Mouse (Mus musculus): ENCODE results near the gene Strip2. TPM values are rescaled to one million over a fixed set of nuclear protein-coding genes. Genes with fewer than 3 reads are reported as not detected.

The Strip2 gene
- polyA plus RNA-seq, 1 experiment from 2014 or later, result 0.62 TPM

DNA sequence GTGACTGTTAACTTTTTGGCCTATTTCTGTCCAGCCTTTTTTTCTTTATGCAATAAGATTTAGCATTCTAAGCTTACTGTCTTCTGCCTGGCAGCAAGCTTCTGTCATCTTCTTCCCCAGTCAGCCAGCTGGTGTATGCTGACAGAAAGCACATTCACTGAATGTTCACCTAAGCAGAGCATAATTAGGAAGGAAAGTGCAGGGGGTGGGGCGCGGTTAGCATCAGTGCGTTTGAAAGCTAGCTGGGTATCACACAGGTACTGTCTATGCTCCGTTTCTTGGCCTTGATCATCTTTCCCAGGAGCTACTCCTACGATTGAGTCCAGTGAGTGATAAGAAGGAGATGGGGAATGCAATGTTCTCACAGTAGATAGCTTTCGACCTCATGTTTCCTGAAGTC is 13.9 kb downstream of the Strip2 start:
- ATAC-seq, result no peak
- Histone ChIP-seq H3K27ac (no peak overlapping the region), H3K4me1 (replicated peaks) (no peaks in the 10 kb centered on the region), H3K4me2 (replicated peaks) (no peak overlapping the region), H3K4me3 (replicated peaks) (no peak overlapping the region), H3K27me3 (replicated peaks) (no peaks in the 10 kb centered on the region), H3K36me3 (no peaks in the 10 kb centered on the region), H3K9me3 (no peaks in the 10 kb centered on the region), H3K9ac (no peak overlapping the region)
- 79% methylated on average over 6 of the region's 6 CpGs for WGBS

DNA sequence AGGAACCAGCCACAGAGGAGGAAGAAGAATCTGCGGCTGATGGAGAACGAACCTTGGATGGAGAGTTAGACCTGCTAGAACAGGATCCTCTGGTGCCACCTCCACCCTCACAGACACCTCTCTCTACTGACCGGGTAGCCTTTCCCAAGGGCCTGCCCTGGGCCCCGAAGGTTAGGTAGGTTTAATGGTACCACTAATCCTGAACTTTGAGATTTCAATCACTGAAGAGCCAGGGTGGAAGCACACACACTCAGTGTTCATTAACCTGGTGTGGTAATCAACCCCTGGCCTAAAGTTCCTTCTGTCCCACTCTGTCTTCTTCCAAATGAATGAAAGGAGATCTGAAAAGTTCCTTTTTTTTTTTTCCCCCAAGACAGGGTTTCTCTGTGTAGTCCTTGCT is 14.4 kb downstream of the Strip2 start:
- H3K4me1 ChIP-seq (replicated peaks), result no peaks in the 10 kb centered on the region
- no peak overlapping the region for H3K4me3 ChIP-seq (replicated peaks)
- H3K27me3 ChIP-seq (replicated peaks), result no peaks in the 10 kb centered on the region
- no peak for ATAC-seq
- no peak overlapping the region for H3K4me2 ChIP-seq (replicated peaks)
- H3K36me3 ChIP-seq, result no peaks in the 10 kb centered on the region
- no peak overlapping the region for H3K9ac ChIP-seq
- WGBS, result 84% methylated on average over 4 of the region's 4 CpGs
- no peaks in the 10 kb centered on the region for H3K9me3 ChIP-seq
- H3K27ac ChIP-seq, result no peak overlapping the region

DNA sequence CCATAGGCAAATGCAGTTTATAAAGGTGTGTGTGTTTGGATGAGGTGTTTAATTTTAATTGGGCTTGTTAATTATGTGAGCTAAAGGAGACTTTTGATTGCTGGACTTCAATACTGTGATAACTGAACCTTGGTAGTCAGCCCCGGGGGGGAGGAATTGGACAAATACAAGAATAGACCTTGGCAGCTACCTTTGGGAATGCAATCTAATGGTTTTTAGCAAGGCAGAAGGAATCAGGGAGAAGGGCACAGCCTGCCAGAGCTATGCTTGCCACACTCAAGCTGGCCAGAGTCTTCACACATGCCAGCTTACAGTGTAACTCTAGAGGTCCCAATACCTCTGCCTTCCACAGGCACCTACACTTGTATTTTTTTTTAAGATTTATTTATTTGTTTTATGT is 18.9 kb downstream of the Strip2 start:
- H3K9ac ChIP-seq, result no peak overlapping the region
- H3K36me3 ChIP-seq, result no peaks in the 10 kb centered on the region
- no peak for ATAC-seq
- no peak overlapping the region for H3K4me3 ChIP-seq (replicated peaks)
- no peak overlapping the region for H3K27ac ChIP-seq
- no peaks in the 10 kb centered on the region for H3K9me3 ChIP-seq
- no peaks in the 10 kb centered on the region for H3K4me1 ChIP-seq (replicated peaks)
- 97% methylated on average over 1 of the region's 1 CpGs for WGBS
- no peaks in the 10 kb centered on the region for H3K27me3 ChIP-seq (replicated peaks)
- no peak overlapping the region for H3K4me2 ChIP-seq (replicated peaks)

DNA sequence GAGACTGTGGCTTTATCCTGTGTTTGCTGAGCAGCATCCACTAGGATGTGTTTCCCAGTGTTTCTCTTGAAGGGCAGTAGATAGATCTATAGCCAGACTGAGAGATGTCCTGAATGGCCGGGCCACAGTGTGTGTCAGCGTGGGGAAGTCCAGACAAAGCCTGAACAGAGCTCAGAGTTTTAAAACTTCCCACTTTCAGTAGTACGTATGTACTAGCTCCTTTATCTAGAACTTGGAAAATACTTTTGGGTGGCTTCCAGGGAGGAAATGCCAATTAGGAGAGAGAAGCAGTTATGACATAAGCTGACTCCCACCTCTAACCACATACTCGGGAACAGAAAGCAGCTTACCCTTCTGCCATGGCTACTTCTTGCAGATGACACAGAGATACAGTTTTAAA is 23.6 kb downstream of the Strip2 start:
- 69% methylated on average over 4 of the region's 4 CpGs for WGBS
- no peak for ATAC-seq
- H3K4me1 ChIP-seq (replicated peaks), result no peaks in the 10 kb centered on the region
- H3K4me3 ChIP-seq (replicated peaks), result no peak overlapping the region
- no peak overlapping the region for H3K9ac ChIP-seq
- H3K4me2 ChIP-seq (replicated peaks), result no peak overlapping the region
- H3K27ac ChIP-seq, result no peak overlapping the region
- H3K36me3 ChIP-seq, result no peaks in the 10 kb centered on the region
- no peaks in the 10 kb centered on the region for H3K9me3 ChIP-seq
- no peaks in the 10 kb centered on the region for H3K27me3 ChIP-seq (replicated peaks)

DNA sequence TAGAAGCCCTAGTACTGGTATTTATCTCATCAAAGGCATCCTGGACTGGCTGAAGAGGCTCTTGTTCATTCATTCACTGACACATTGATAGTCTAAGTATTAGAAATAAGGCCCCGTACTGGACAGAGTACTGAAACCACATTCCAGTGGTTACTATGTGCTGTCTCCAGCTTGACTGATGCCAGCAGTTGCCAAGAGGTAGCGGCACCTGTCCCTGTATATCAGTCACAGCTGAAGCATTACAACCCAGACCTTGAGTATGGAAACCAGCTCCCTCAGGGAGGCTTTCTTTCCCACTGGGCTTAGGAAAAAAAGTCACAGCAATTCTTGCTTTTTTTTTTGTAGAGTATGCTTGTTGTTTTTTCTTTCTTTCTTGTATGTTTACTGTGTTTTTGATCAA is 24.2 kb downstream of the Strip2 start:
- no peak overlapping the region for H3K4me3 ChIP-seq (replicated peaks)
- H3K36me3 ChIP-seq, result no peaks in the 10 kb centered on the region
- H3K9me3 ChIP-seq, result no peaks in the 10 kb centered on the region
- 76% methylated on average over 2 of the region's 2 CpGs for WGBS
- no peak for ATAC-seq
- no peaks in the 10 kb centered on the region for H3K4me1 ChIP-seq (replicated peaks)
- no peak overlapping the region for H3K27ac ChIP-seq
- no peak overlapping the region for H3K9ac ChIP-seq
- H3K27me3 ChIP-seq (replicated peaks), result no peaks in the 10 kb centered on the region
- no peak overlapping the region for H3K4me2 ChIP-seq (replicated peaks)

DNA sequence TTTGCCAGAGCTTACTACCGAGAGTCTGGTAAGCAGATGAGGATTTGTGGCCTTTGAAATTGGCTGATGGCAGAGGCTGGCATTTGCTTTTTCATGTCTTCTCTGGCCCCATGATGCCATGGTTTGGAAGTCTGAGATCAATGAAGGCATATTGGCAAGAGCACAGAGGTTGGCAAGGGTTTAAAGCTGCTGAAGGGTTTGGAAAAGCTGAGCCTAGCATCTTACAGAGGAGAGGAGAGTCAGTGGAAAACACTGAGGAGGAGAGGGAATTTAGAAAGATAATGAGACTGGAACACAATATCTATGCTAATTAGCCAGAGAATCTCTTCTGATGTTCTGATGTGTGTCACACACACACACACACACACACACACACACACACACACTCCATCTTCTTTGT is 27.7 kb downstream of the Strip2 start:
- H3K9ac ChIP-seq, result no peak overlapping the region
- H3K4me1 ChIP-seq (replicated peaks), result no peaks in the 10 kb centered on the region
- H3K27me3 ChIP-seq (replicated peaks), result no peaks in the 10 kb centered on the region

DNA sequence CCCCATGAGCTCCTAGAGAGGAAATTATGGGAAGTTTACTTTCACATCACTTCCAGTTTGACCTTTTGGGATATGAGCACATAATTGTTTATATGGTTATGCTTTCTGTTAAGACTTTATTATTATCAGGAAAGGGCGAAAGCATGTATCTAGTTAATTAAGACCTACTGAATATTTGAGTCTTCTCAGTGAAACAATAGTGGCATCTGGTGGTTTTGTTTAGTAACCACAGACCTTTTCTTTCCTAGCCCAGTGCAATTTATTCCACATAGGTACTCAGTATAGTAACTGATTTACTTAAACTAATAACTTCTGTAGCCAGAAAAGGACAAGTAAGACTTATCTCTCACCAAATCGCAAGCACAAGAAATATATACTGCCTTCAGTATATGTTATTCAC is 29.8 kb downstream of the Strip2 start:
- Histone ChIP-seq H3K27me3 (replicated peaks) (no peaks in the 10 kb centered on the region), H3K4me3 (replicated peaks) (no peak overlapping the region), H3K9ac (no peak overlapping the region), H3K4me1 (replicated peaks) (no peaks in the 10 kb centered on the region), H3K9me3 (no peaks in the 10 kb centered on the region), H3K27ac (no peak overlapping the region), H3K4me2 (replicated peaks) (no peak overlapping the region), H3K36me3 (no peaks in the 10 kb centered on the region)
- WGBS, result 89% methylated on average over 2 of the region's 2 CpGs
- no peak for ATAC-seq

More for the DNA sequence above, 27.7 kb downstream of the Strip2 start:
- H3K4me2 ChIP-seq (replicated peaks), result no peak overlapping the region
- ATAC-seq, result no peak
- H3K36me3 ChIP-seq, result no peaks in the 10 kb centered on the region
- no peaks in the 10 kb centered on the region for H3K9me3 ChIP-seq
- no peak overlapping the region for H3K4me3 ChIP-seq (replicated peaks)
- WGBS, result 46% methylated on average over 1 of the region's 1 CpGs
- no peak overlapping the region for H3K27ac ChIP-seq

DNA sequence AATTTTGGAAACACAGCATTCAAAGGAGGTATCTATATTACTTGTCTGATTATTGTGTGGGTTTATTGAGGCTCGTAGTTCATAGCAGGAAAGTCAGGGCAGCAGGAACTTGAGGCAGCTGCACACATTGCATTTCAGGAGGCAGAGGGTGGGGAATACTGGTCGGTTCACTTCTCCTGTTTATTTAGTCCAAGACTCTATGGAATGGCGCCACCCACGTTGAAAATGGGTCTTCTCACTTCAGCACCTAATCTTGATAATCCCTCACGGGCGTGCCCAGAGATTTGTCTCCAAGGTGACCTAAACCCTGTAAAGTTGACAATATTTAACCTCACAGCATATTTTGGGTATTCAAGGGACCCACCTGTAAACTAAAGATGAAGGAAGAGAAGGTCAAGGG is 31.0 kb downstream of the Strip2 start:
- H3K4me3 ChIP-seq (replicated peaks), result no peak overlapping the region
- H3K27ac ChIP-seq, result no peak overlapping the region
- no peak overlapping the region for H3K9ac ChIP-seq
- H3K36me3 ChIP-seq, result no peaks in the 10 kb centered on the region
- H3K4me2 ChIP-seq (replicated peaks), result no peak overlapping the region
- no peaks in the 10 kb centered on the region for H3K27me3 ChIP-seq (replicated peaks)
- 54% methylated on average over 6 of the region's 6 CpGs for WGBS
- H3K9me3 ChIP-seq, result no peaks in the 10 kb centered on the region
- H3K4me1 ChIP-seq (replicated peaks), result no peaks in the 10 kb centered on the region
- no peak for ATAC-seq

DNA sequence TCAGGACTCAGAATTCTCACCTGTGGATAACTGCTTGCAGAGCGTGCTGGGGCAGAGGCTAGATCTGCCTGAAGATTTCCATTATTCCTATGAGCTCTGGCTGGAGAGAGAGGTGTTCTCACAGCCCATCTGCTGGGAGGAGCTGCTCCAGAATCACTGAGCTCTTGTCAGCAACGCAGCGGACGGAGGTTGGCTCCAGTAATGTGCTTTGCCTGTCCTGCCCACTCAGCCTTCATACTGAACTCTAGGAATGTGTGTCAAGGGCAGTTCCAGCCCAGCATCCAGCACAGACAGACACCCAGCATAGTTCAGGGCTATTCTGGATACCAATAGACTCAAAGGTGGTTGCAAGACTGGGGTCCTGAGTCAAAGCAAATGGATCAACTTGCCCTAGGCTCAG is 39.9 kb downstream of the Strip2 start:
- Histone ChIP-seq H3K27ac (no peak overlapping the region), H3K4me2 (replicated peaks) (no peak overlapping the region), H3K9ac (no peak overlapping the region), H3K36me3 (no peaks in the 10 kb centered on the region), H3K4me3 (replicated peaks) (no peak overlapping the region), H3K4me1 (replicated peaks) (no peaks in the 10 kb centered on the region), H3K9me3 (no peaks in the 10 kb centered on the region), H3K27me3 (replicated peaks) (no peaks in the 10 kb centered on the region)
- 93% methylated on average over 4 of the region's 4 CpGs for WGBS
- no peak for ATAC-seq

DNA sequence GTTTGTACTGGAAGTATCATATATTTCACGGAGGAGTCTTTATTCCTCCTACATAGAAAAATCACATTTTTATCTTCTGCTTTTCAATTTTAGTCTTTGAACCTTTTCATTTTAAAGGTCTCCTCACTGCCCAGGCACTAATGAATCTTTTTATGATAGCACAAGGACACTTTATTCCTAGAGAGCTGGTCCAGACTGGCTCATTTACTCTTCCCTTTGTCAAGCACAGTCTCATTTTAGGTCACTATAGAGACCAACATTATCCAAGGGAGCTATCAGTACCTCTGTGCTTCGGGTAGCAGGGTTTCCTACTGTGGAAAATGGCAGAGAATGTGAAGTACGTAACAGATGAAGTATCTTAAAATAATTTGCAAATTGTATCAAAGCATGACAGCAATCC is 41.9 kb downstream of the Strip2 start:
- Histone ChIP-seq H3K9me3 (no peaks in the 10 kb centered on the region), H3K4me3 (replicated peaks) (no peak overlapping the region), H3K27me3 (replicated peaks) (no peaks in the 10 kb centered on the region), H3K27ac (no peak overlapping the region), H3K4me2 (replicated peaks) (no peak overlapping the region), H3K9ac (no peak overlapping the region), H3K36me3 (no peaks in the 10 kb centered on the region), H3K4me1 (replicated peaks) (no peaks in the 10 kb centered on the region)
- WGBS, result 81% methylated on average over 3 of the region's 3 CpGs
- ATAC-seq, result no peak

DNA sequence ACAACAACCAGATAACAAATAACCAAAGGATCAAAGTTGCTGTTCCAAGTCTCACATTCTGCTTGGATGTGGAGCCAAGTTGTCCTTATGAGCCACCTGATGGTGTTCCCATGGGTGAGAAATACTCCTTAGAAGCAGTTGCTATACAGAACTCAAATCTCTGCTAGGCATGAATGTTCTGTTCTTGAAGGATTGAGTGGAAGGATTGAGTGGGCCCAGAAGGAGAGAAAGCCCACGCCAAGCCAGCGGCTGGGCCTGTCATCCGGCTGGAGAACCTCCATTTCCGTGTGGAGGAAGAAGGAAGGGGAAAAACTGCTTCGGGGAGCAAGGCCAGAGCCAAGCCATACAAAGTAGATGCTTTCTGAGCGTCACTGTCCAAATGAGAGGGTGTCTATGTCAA is 44.3 kb downstream of the Strip2 start:
- Histone ChIP-seq H3K36me3 (no peaks in the 10 kb centered on the region), H3K27me3 (replicated peaks) (no peaks in the 10 kb centered on the region), H3K9ac (no peak overlapping the region), H3K27ac (no peak overlapping the region), H3K4me3 (replicated peaks) (no peak overlapping the region), H3K9me3 (no peaks in the 10 kb centered on the region), H3K4me1 (replicated peaks) (no peaks in the 10 kb centered on the region), H3K4me2 (replicated peaks) (no peak overlapping the region)
- ATAC-seq, result no peak
- 89% methylated on average over 6 of the region's 6 CpGs for WGBS

DNA sequence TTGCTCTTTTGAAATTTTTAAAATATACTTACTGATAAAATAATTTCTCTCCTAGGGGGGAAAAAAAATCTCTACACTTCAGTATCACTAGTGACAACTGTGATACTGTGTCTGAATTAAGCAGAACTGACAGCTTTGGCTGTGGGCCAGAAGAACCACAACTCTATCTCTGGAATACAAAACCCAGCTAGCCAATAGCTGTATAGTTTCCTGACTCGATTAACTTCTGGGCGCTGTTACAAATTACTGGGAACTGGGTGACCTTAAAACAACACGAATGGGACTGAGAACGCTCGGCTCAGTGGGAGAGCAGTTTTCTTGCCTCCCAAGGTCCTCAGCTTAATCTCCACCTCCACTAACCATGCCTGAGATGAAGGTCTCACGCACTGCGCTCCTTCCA is 51.1 kb downstream of the Strip2 start:
- no peak overlapping the region for H3K4me2 ChIP-seq (replicated peaks)
- H3K27ac ChIP-seq, result no peak overlapping the region
- 79% methylated on average over 7 of the region's 7 CpGs for WGBS
- H3K9me3 ChIP-seq, result no peaks in the 10 kb centered on the region
- no peaks in the 10 kb centered on the region for H3K36me3 ChIP-seq
- ATAC-seq, result no peak
- H3K9ac ChIP-seq, result no peak overlapping the region
- H3K4me1 ChIP-seq (replicated peaks), result no peaks in the 10 kb centered on the region
- no peak overlapping the region for H3K4me3 ChIP-seq (replicated peaks)
- H3K27me3 ChIP-seq (replicated peaks), result no peaks in the 10 kb centered on the region

DNA sequence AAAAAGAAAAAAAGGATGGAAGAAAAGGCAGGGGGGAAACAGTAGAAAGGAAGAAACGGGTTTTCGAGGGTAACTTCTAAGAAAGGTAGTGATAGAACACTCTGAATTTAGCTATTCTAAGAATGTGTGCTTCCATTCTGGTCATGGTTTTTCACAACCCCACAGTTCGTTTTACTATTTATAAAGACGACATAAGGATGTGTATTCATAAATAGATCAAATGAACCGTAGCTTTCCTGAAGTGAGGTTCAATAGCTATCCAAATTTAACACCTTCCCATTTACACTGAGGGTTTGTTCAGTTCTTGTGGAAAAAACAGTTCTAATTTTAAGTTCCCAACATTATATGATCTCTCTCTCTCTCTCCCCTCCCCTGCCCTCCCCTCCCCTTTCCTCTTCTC is 56.5 kb downstream of the Strip2 start:
- H3K27me3 ChIP-seq (replicated peaks), result no peaks in the 10 kb centered on the region
- 71% methylated on average over 5 of the region's 5 CpGs for WGBS
- H3K4me1 ChIP-seq (replicated peaks), result no peaks in the 10 kb centered on the region
- no peak overlapping the region for H3K4me2 ChIP-seq (replicated peaks)
- no peak overlapping the region for H3K4me3 ChIP-seq (replicated peaks)
- no peaks in the 10 kb centered on the region for H3K9me3 ChIP-seq
- H3K36me3 ChIP-seq, result no peaks in the 10 kb centered on the region
- ATAC-seq, result no peak
- H3K9ac ChIP-seq, result no peak overlapping the region
- no peak overlapping the region for H3K27ac ChIP-seq

DNA sequence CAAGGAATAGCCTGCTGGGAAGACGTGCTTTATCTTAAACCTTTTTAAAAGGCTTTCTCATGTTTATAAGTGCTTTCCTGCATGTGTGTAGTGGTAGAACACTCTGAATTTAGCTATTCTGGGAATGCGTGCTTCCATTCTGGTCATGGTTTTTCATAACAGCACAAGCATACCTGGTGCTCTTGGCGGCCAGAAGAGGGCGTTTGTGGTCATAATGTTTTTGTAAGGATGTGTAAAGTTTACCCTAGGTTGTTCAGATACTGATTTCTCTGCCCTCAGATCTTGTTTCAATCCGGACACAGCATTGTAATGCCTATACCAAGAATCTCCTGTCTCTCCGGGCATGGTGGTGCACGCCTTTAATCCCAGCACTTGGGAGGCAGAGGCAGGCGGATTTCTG is 58.0 kb downstream of the Strip2 start:
- no peaks in the 10 kb centered on the region for H3K27me3 ChIP-seq (replicated peaks)
- H3K9me3 ChIP-seq, result no peaks in the 10 kb centered on the region
- H3K27ac ChIP-seq, result no peak overlapping the region
- no peak overlapping the region for H3K4me2 ChIP-seq (replicated peaks)
- WGBS, result 72% methylated on average over 8 of the region's 8 CpGs
- no peaks in the 10 kb centered on the region for H3K4me1 ChIP-seq (replicated peaks)
- no peaks in the 10 kb centered on the region for H3K36me3 ChIP-seq
- ATAC-seq, result no peak
- no peak overlapping the region for H3K4me3 ChIP-seq (replicated peaks)
- H3K9ac ChIP-seq, result no peak overlapping the region
